Mouse (Mus musculus) erythroblast, embryonic 14.5 days (primary cell): Measurements from ENCODE around the gene Dnaic1. TPM values are rescaled to one million over a fixed set of nuclear protein-coding genes. Genes with fewer than 3 reads are reported as not detected.
"Not testable (repeated sequence)": the region's sequence is repeated elsewhere in the genome, so short reads cannot be mapped to it uniquely, and the experiment has no call there.

Source experiments
- H3K27me3 ChIP-seq: 2 replicates; pipeline ENCODE4 v1.6.1; 2012; ENCODE audit warnings: inconsistent platforms; ENCODE audit not compliant: control insufficient read depth
- H3K36me3 ChIP-seq: 2 replicates; pipeline ENCODE4 v1.6.1; 2012; ENCODE audit warnings: mild to moderate bottlenecking, inconsistent platforms; ENCODE audit not compliant: control insufficient read depth
- H3K4me1 ChIP-seq: 2 replicates; pipeline ENCODE4 v1.6.1; 2012; ENCODE audit warnings: inconsistent platforms; ENCODE audit not compliant: control insufficient read depth
- H3K4me3 ChIP-seq: replicated peaks from 2 replicates; pipeline ENCODE3; 2012; ENCODE audit warnings: moderate library complexity, mild to moderate bottlenecking, inconsistent platforms
- H3K9me3 ChIP-seq: 2 replicates; pipeline ENCODE4 v1.6.1; 2012; ENCODE audit warnings: low read length, inconsistent platforms, mixed read lengths; ENCODE audit not compliant: control insufficient read depth
- GATA1 ChIP-seq: IDR thresholded peaks from 2 replicates; pipeline ENCODE4 v1.6.1; 2012; ENCODE audit warnings: low read length, inconsistent platforms, mixed read lengths
- TAL1 ChIP-seq: IDR thresholded peaks from 3 replicates; pipeline ENCODE4 v1.6.1; 2012; ENCODE audit warnings: low read length, inconsistent platforms, mixed read lengths
- polyA plus RNA-seq: library from polyadenylated mRNA; stranded (reverse); fragments of >175 nt; gene quantifications from 2 replicates; pipeline ENCODE4 v1.2.3, GENCODE M21; 2012

The Dnaic1 gene
- polyA plus RNA-seq, 1 experiment = not detected

- no peak for TF ChIP-seq GATA1
- TF ChIP-seq TAL1 = no peak
- H3K4me3 ChIP-seq = no peak overlapping the region
- no peaks in the 10 kb centered on the region for H3K9me3 ChIP-seq
- H3K36me3 ChIP-seq = no peaks in the 10 kb centered on the region
- peaks cover 5% of the 10 kb centered on the region for H3K27me3 ChIP-seq
- H3K4me1 ChIP-seq = no peaks in the 10 kb centered on the region
These were observed 106.9 kb downstream of the Dnaic1 start for GRCm38 (mm10) chr4:41676248-41677005.

- Histone ChIP-seq H3K9me3 (no peaks in the 10 kb centered on the region), H3K27me3 (peaks cover 9% of the 10 kb centered on the region), H3K4me3 (no peak overlapping the region), H3K4me1 (no peaks in the 10 kb centered on the region), H3K36me3 (no peaks in the 10 kb centered on the region)
- TF ChIP-seq TAL1 (no peak), GATA1 (no peak)
These were observed 107.5 kb downstream of the Dnaic1 start for GRCm38 (mm10) chr4:41677006-41677629.

GRCm38 (mm10) chr4:41678863-41679262 lies 109.3 kb downstream of the Dnaic1 start:
- Histone ChIP-seq H3K4me3 (no peak overlapping the region), H3K36me3 (no peaks in the 10 kb centered on the region), H3K4me1 (no peaks in the 10 kb centered on the region), H3K9me3 (no peaks in the 10 kb centered on the region), H3K27me3 (peaks cover 19% of the 10 kb centered on the region)
- TF ChIP-seq GATA1 = no peak
- no peak for TF ChIP-seq TAL1

- no peaks in the 10 kb centered on the region for H3K4me1 ChIP-seq
- no peak overlapping the region for H3K4me3 ChIP-seq
- peaks cover 23% of the 10 kb centered on the region for H3K27me3 ChIP-seq
- H3K36me3 ChIP-seq = no peaks in the 10 kb centered on the region
- H3K9me3 ChIP-seq = no peaks in the 10 kb centered on the region
- no peak for TF ChIP-seq GATA1
- TF ChIP-seq TAL1 = no peak
These were observed 109.7 kb downstream of the Dnaic1 start for GRCm38 (mm10) chr4:41679291-41679690.

DNA sequence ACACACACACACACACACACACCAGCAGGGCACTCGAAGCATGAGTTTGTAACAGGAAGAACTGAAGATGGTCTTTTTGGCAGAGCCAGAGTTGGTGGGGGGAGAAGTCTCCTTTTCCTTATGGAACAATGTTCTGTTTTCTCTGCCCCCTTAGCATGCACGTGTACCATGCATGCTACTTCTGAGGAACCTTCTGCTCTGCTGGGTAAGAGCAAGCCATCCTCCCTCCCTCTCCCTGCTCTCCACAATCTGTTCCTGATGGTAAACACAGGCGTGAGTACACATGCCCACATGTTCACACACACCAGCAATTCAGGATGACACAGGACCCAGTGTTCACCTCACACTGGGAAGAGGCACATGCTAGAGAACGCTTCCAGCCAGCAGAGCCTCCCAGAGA lies 111.6 kb downstream of the Dnaic1 start:
- Histone ChIP-seq H3K36me3 (no peaks in the 10 kb centered on the region), H3K27me3 (peaks cover 32% of the 10 kb centered on the region), H3K4me1 (no peaks in the 10 kb centered on the region), H3K9me3 (no peaks in the 10 kb centered on the region), H3K4me3 (no peak overlapping the region)
- TF ChIP-seq TAL1 (no peak), GATA1 (no peak)

GRCm38 (mm10) chr4:41681947-41682346 lies 112.4 kb downstream of the Dnaic1 start:
- Histone ChIP-seq H3K4me3 (no peak overlapping the region), H3K4me1 (no peaks in the 10 kb centered on the region), H3K27me3 (peaks cover 34% of the 10 kb centered on the region), H3K36me3 (no peaks in the 10 kb centered on the region), H3K9me3 (no peaks in the 10 kb centered on the region)
- no peak for TF ChIP-seq GATA1
- no peak for TF ChIP-seq TAL1

GRCm38 (mm10) chr4:41682789-41683188 lies 113.2 kb downstream of the Dnaic1 start:
- Histone ChIP-seq H3K27me3 (peaks cover 34% of the 10 kb centered on the region), H3K4me1 (no peaks in the 10 kb centered on the region), H3K9me3 (no peaks in the 10 kb centered on the region), H3K4me3 (no peak overlapping the region), H3K36me3 (no peaks in the 10 kb centered on the region)
- TF ChIP-seq TAL1 = no peak
- TF ChIP-seq GATA1 = no peak

- H3K4me1 ChIP-seq, H3K9me3 ChIP-seq, H3K4me3 ChIP-seq: not testable (repeated sequence)
These were observed 113.7 kb downstream of the Dnaic1 start for GRCm38 (mm10) chr4:41683303-41683702.

GRCm38 (mm10) chr4:41684131-41684930 lies 114.8 kb downstream of the Dnaic1 start:
- not testable (repeated sequence) for H3K9me3 ChIP-seq, H3K4me1 ChIP-seq, H3K36me3 ChIP-seq, H3K4me3 ChIP-seq
- peaks cover 34% of the 10 kb centered on the region for H3K27me3 ChIP-seq

More at GRCm38 (mm10) chr4:41683303-41683702, 113.7 kb downstream of the Dnaic1 start:
- peaks cover 34% of the 10 kb centered on the region for H3K27me3 ChIP-seq
- H3K36me3 ChIP-seq = not testable (repeated sequence)

DNA sequence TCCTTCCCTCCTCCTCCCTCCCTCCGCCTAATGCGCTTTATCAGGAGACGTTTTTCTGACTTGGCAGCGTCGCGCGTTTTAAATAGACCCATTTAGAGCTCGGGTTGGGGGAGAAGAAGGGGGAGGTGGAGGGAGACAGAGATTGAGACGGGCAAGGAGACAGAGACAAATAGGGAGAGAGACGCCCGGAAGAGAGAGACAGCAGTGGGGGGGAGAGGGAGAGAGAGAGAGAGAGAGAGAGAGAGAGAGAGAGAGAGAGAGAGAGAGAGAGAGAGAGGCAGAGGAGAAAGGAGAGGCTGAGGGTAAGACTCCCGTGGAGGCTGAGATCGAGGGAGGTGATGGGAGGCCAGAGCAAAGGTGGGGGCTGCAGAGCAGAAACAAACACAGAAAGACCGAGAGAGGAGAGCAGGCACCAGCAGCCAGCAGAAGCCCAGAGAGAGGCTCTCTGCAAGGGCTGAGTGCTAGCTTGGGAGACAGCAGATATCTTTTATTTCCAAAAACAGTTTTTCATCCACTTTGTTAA lies 115.4 kb downstream of the Dnaic1 start:
- H3K9me3 ChIP-seq, H3K4me1 ChIP-seq, H3K4me3 ChIP-seq, H3K36me3 ChIP-seq: not testable (repeated sequence)
- H3K27me3 ChIP-seq = peaks cover 34% of the 10 kb centered on the region

- H3K4me1 ChIP-seq, H3K9me3 ChIP-seq, H3K36me3 ChIP-seq, H3K4me3 ChIP-seq: not testable (repeated sequence)
- peaks cover 30% of the 10 kb centered on the region for H3K27me3 ChIP-seq
These were observed 116.4 kb downstream of the Dnaic1 start for GRCm38 (mm10) chr4:41685882-41686492.
